Mouse (Mus musculus) spleen, adult 2 months (tissue): Measurements from ENCODE around the gene Bcl7b.

Experiments
- CTCF ChIP-seq: fragments of 200-500 bp; IDR thresholded peaks from 2 replicates; pipeline ENCODE4 v1.5.1; 2011; ENCODE audit warnings: mild to moderate bottlenecking, inconsistent platforms; ENCODE audit not compliant: insufficient read depth, insufficient read length, insufficient replicate concordance; ENCODE audit errors: extremely low read depth
- POLR2A ChIP-seq: fragments of 200-500 bp; IDR thresholded peaks from 2 replicates; pipeline ENCODE4 v1.6.1; 2011; ENCODE audit warnings: low read depth, low read length, inconsistent platforms

DNA sequence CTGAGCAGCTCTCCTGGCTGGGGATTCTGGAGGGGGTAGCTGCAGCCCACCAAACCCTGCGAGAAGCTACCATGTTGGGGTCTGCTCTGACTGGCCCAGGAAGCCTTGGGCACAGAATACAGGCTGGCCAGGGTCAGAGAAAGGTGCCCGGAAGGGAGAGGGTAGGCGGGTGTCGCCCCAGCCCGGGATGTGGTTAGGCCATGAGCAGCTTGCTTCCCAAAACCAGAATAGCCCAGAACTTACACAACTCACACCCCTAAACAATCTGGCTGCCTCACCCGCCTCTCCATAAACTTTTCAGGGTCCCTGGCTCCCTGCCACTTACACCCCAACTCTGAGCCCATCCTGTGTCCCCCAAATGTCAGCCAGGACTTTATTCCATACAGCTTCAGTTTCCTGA, 40.4 kb upstream of the Bcl7b start:
- TF ChIP-seq POLR2A (no peak), CTCF (no peak)
